Mouse (Mus musculus): ENCODE data around the gene Rmi2.

Gene Rmi2

DNA sequence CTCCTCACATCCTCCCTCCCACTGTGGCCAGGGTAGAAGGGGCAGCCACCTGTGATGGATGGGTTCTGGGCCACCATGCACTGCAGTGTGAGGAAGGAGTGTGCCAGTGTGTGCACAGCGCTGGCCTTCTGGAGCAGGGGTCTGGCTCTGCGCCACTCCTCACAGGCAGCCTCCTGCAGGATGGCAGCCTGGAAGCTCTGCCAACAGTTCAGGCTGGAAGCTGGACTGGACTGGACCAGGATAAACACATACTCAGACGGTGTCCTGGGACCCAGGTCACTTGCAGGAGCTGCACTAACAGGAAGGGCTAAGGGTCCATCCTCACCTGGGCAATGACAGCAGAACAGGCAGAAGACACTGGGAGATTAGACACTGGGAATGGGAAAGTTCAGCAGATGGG is 98.5 kb downstream of the Rmi2 start:
- no peak for DNase-seq

DNA sequence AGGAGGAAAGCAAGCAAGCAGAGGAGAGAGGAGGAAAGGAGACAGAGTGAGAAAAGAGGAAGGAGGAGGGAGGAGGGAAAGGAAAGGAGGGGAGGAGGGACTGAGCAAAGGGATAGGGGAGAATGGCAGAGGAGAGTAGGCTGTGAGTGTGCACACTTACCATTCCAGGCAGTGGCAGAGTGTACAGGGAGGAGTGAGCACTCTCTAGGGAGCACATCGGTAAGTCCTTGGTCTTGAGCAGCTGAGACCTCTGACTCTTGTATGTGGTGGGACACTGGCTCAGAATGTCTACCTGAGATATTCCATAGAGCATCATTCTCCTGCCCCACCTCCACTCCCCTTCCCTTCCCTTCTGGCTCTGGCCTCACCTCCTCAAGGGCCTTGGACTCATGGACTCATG is 99.2 kb downstream of the Rmi2 start:
- DNase-seq: no peak

DNA sequence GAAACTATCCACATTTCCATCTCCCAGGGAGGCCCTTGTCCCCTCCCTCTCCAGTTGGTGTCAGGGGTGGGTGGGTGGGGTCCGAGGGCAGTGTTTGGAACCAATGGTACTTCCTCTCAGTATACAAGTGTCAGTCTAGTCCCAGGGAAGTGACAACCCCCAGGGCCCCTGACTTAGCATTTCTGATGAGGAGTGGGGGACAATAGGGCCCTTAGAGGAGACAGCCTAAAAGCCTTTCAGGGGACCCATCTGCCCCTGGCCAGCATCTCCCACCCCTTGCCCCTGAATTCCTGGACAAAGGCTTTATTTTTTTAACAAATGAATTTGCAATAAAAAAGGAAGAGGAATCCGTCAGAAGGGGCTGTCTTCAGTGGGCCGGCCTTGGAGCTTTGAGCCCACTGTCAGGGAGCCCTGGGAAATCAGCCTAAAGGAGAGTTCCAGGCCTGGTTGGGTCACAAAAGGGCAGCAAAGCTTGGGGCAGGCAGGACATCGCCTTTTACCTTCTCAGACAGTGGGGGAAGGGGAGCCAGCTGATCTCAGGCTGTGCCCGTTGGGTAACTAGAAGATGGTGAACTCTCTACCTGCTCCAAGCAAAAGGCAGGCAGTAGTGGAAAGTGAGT is 102.0 kb downstream of the Rmi2 start:
- no peak for DNase-seq

DNA sequence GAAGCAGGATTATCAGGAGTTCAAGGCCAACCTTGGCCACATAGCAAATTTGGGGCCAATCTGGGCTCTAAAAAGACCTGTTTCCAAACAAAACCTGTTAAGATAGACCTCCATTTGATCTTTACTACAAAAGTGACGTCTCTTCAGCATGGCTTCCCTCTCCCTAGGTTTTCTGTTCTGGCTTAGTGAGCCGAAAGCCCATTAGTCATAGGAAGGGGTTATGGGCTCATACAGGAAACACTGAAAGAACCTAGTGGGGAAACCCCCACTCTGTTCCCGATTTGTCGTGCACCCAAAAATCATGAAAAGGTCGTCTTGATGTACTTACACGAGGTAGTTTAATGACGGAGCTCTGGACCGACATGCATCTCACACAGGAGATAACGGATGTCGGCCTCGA is 102.6 kb downstream of the Rmi2 start:
- no peak for DNase-seq

DNA sequence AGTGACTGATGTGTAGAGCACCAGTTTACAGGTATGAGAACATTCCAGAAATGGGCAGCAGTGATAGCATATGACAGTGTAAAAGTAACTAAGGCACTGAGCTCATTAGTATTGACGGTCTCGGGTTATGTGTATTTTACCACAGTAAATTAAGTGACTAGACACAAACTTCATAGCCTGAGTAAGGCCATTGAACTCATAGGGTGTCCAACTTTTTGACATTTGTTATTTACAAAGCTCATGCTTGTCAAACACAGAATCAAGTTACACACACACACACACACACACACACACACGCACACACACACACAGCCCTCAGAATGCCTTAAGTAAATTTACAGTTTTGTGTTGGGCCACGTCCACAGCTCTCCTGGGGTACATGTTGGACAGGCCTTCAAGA is 105.1 kb downstream of the Rmi2 start:
- DNase-seq: no peak

DNA sequence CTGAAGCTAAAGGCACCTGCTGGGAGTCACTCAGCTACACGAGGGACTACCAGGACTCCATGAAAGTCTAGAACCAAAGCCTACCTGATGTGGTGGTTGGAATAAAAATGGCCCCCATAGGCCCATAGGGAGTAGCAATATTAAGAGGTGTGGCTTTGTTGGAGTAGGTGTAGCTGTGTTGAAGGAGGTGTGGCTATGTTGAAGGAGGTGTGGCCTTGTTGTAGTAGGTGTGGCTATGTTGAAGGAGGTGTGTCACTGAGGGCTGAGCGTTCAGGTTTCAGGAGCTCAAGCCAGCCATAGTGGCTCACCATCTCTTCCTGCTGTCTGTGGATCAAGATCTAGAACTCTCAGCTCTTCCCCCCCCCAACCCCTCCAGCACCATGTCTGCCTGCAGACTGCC is 105.8 kb downstream of the Rmi2 start:
- no peak for DNase-seq

All from kidney, adult 11 months (tissue).